Mouse (Mus musculus) hematopoietic stem cell, adult 5-6 weeks (primary cell): ENCODE measurements around the gene Elovl7. TPM values are rescaled to one million over a fixed set of nuclear protein-coding genes. Genes with fewer than 3 reads are reported as not detected.

Source experiments
- ATAC-seq, 2 experiments: fragments of 125-278 bp in 1 of 2; replicated peaks in 1 of 2; 2 replicates each; pipeline ENCODE4 v1.8.0; 2016 to 2017; ENCODE audit warnings: inconsistent platforms in 2 of 2, mild to moderate bottlenecking in 2 of 2, moderate number of reproducible peaks in 2 of 2, low read depth in 1 of 2, moderate TSS enrichment in 1 of 2; ENCODE audit not compliant: low FRiP score in 2 of 2, poor library complexity in 2 of 2, severe bottlenecking in 2 of 2, insufficient read depth in 1 of 2, low TSS enrichment in 1 of 2
- total RNA-seq: library from RNA; stranded (forward); fragments of 172-1452, 232-1000 nt; gene quantifications from 2 replicates; pipeline ENCODE4 v1.2.3, GENCODE M21; 2017

Gene Elovl7
- total RNA-seq, 1 experiment from 2014 or later, result 4.6 TPM

GRCm38 (mm10) chr13:108323317-108323716 lies 109.1 kb downstream of the Elovl7 start:
- peak in 1 of 2 experiments; percentile 26; a peak in 1 of 4 replicates for ATAC-seq

GRCm38 (mm10) chr13:108323866-108324829 lies 109.9 kb downstream of the Elovl7 start:
- ATAC-seq, result no peak

GRCm38 (mm10) chr13:108325871-108326270 lies 111.7 kb downstream of the Elovl7 start:
- ATAC-seq, result no peak

GRCm38 (mm10) chr13:108326351-108326750 lies 112.1 kb downstream of the Elovl7 start:
- no peak for ATAC-seq

GRCm38 (mm10) chr13:108327047-108327446 lies 112.8 kb downstream of the Elovl7 start:
- ATAC-seq, result no peak

- ATAC-seq, result no peak
Observed at GRCm38 (mm10) chr13:108328406-108329180, 114.4 kb downstream of the Elovl7 start.

- peak; percentile 45 to 46; a peak in 3 of 4 replicates for ATAC-seq
Observed at GRCm38 (mm10) chr13:108329693-108330092, 115.5 kb downstream of the Elovl7 start.

Other genes starting within 250 kb of the Elovl7 start
- gene Smim15, start 170.0 kb upstream of the Elovl7 start, total RNA-seq, result 131 and 200 TPM in 2 replicates
- 47.8 and 51.1 TPM in 2 replicates for gene Ndufaf2, start 55.8 kb upstream of the Elovl7 start, total RNA-seq
- gene Ercc8, start 55.7 kb upstream of the Elovl7 start, total RNA-seq, result 10.0 and 13.7 TPM in 2 replicates
- gene Depdc1b, start 101.9 kb downstream of the Elovl7 start, total RNA-seq, result 16.1 and 19.9 TPM in 2 replicates
- gene Pde4d, start 235.5 kb downstream of the Elovl7 start, total RNA-seq, result 29.6 and 34.2 TPM in 2 replicates